Mouse (Mus musculus) retina, adult 2 months (tissue): ENCODE measurements around the gene Gnpat.

ENCODE experiments used
- DNase-seq: peaks from one replicate; pipeline ENCODE4 v3.0.0-alpha.2; 2012; ENCODE audit warnings: low read depth, low spot score

The Gnpat gene

DNA sequence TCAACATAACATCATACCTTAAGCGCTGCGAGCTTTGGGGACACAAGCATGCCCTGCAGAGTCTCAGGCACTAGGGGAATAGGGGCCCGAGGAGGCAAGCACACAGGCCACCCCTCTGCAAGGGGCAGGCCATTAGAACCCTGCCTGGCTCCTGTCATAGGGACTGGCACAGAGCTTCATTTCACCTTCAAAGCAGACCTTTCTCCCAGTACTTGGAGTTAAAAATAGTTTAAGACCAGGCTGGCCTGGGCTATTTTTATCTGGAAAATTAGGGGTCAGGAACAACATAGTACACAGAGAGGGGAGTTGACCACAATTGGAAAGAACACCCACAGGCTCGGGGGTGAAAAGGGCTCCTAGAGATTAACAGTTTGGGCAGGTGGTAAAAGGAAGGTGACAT is 74.5 kb downstream of the Gnpat start:
- DNase-seq, result no peak
